In the genomic region with DNA sequence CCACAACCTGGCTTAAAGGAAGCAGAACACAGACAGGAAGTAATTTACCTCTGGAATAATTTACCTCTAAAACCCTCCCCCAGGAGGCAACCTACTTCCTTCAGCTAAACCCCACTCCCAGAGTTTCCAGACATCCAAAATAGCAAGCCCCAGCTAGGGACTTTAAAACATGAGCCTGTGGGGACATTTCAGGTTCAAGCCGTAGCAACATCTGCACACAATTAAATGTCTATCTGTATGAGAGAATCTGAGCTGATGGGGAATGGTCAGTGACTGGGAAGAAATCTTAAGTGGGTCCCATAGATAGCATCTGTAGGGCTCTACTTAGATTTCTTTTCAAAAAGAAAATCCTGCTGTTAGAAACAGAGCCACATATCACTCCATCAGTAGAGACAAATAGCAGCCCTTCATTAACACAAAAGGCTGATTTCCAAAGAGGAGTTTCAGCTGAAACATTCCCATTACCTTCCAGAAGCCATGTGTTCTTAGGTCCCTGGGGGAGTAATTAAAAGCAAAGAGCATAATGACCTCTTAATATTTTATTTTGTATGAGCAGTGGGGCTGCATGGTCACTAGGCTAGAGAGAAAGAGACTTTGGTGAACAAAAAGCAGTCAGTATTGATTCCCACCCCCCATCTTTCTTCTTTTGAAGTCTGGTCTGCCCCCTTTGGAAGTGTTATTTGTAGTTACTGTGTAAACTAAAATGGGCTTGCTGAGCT, we compare ENCODE assay signal across 17 mouse cellular contexts.
DNase-seq lines count a peak whose midpoint lies in the region; ATAC-seq and TF ChIP-seq lines count a peak whose summit lies in the region.
"Had no signal": no experiment of that assay in that cellular context is flagged by ENCODE, and none has a peak within 500 bp of the region (broad histone marks: within the 10 kb centered on the region; RNA-seq: fewer than 3 reads in every experiment).

No protein-coding gene starts in this region.

- no peak for TF ChIP-seq CTCF in lung, postnatal 0 days (IDR thresholded peaks at IDR 0.05)

- no peak for DNase-seq in hindbrain, embryonic 10.5 days (ENCODE audit: low spot score)
- DNase-seq in hindbrain, embryonic 11.5 days (ENCODE audit: low spot score): no peak
- DNase-seq in MN1 (ENCODE audit: low spot score): peak; percentile 65
- DNase-seq in embryo, embryonic 10.5 days (ENCODE audit: low spot score): peak; percentile 44
- no peak for DNase-seq in limb, embryonic 11.5 days (ENCODE audit: low spot score)
- DNase-seq in lung, postnatal 0 days (ENCODE audit: low spot score): no peak
- DNase-seq in frontal cortex, postnatal 36 days (ENCODE audit: low spot score in 2 of 2): no peak
- DNase-seq: adrenal gland, postnatal 36 days; cerebellum, adult 8-10 months; layer of hippocampus, postnatal 36 days; lung, postnatal 10 days; spleen, adult 18-20 months had no signal

- TF ChIP-seq EP300 in lung, postnatal 0 days (IDR thresholded peaks at IDR 0.05): no peak

- H3K4me1 ChIP-seq in hindbrain, embryonic 10.5 days (replicated peaks): peaks cover 8% of the 10 kb centered on the region
- no peaks in the 10 kb centered on the region for H3K4me1 ChIP-seq in hindbrain, embryonic 11.5 days (replicated peaks; ENCODE audit: control insufficient read depth, insufficient read depth, low read length)
- H3K4me1 ChIP-seq in limb, embryonic 11.5 days (ENCODE audit: control insufficient read depth, insufficient read depth, low read length): no peaks in the 10 kb centered on the region
- H3K4me1 ChIP-seq in lung, postnatal 0 days (ENCODE audit: insufficient read depth, low read depth, low read length): 0 out of 2 replicates have a peak, but pooled peaks cover under 1% of the 10 kb centered on the region
- H3K4me1 ChIP-seq: intestine, embryonic 15.5 days had no signal

- H3K9ac ChIP-seq in hindbrain, embryonic 11.5 days (ENCODE audit: low read depth, low read length): no peak overlapping the region
- H3K9ac ChIP-seq in limb, embryonic 11.5 days (ENCODE audit: low read length): no peak overlapping the region
- no peak overlapping the region for H3K9ac ChIP-seq in lung, postnatal 0 days (replicated peaks; ENCODE audit: low read depth)
- H3K9ac ChIP-seq: heart, embryonic 12.5 days; intestine, embryonic 15.5 days; liver, embryonic 14.5 days; stomach, embryonic 15.5 days had no signal

- no peak for ATAC-seq in hindbrain, embryonic 11.5 days (ENCODE audit: low FRiP score)
- ATAC-seq in limb, embryonic 11.5 days (ENCODE audit: insufficient number of reproducible peaks, low FRiP score, low TSS enrichment, low read depth): no peak
- ATAC-seq in lung, postnatal 0 days: no peak
- ATAC-seq: intestine, embryonic 15.5 days had no signal

- no peaks in the 10 kb centered on the region for H3K9me3 ChIP-seq in hindbrain, embryonic 10.5 days
- H3K9me3 ChIP-seq in hindbrain, embryonic 11.5 days (ENCODE audit: control insufficient read depth, low read length): no peaks in the 10 kb centered on the region
- H3K9me3 ChIP-seq in limb, embryonic 11.5 days (ENCODE audit: control insufficient read depth, low read length): no peaks in the 10 kb centered on the region
- H3K9me3 ChIP-seq in lung, postnatal 0 days (ENCODE audit: low read length): no peaks in the 10 kb centered on the region
- H3K9me3 ChIP-seq: heart, embryonic 12.5 days; intestine, embryonic 15.5 days; stomach, embryonic 15.5 days had no signal

- 58% methylated on average over 1 of the region's 1 CpGs for WGBS in hindbrain, embryonic 10.5 days
- WGBS in hindbrain, embryonic 11.5 days: 37% methylated on average over 1 of the region's 1 CpGs
- 20% methylated on average over 1 of the region's 1 CpGs for WGBS in limb, embryonic 11.5 days
- WGBS in lung, postnatal 0 days: 63% methylated on average over 1 of the region's 1 CpGs

- peak overlapping the region; percentile 26; the same call in 1 of the 2 replicates for H3K27ac ChIP-seq in hindbrain, embryonic 10.5 days
- no peak overlapping the region for H3K27ac ChIP-seq in hindbrain, embryonic 11.5 days (ENCODE audit: low read depth, low read length)
- H3K27ac ChIP-seq in limb, embryonic 11.5 days (replicated peaks; ENCODE audit: low read depth, low read length): peak overlapping the region; percentile 40; the same call in 1 of the 2 replicates
- no peak overlapping the region for H3K27ac ChIP-seq in lung, postnatal 0 days (ENCODE audit: low read length)
- H3K27ac ChIP-seq: intestine, embryonic 15.5 days; liver, embryonic 14.5 days; stomach, embryonic 15.5 days had no signal

- peaks cover 62% of the 10 kb centered on the region for H3K36me3 ChIP-seq in hindbrain, embryonic 10.5 days
- H3K36me3 ChIP-seq in hindbrain, embryonic 11.5 days (ENCODE audit: control insufficient read depth, insufficient read depth, low read length): 0 out of 2 replicates have a peak, but pooled peaks cover 2% of the 10 kb centered on the region
- H3K36me3 ChIP-seq in limb, embryonic 11.5 days (ENCODE audit: control insufficient read depth, insufficient read depth, low read length): peaks cover 4% of the 10 kb centered on the region; the same call in 1 of the 2 replicates
- H3K36me3 ChIP-seq in lung, postnatal 0 days (ENCODE audit: insufficient read depth, low read length): no peaks in the 10 kb centered on the region
- H3K36me3 ChIP-seq: intestine, embryonic 15.5 days; stomach, embryonic 15.5 days had no signal

- H3K27me3 ChIP-seq in hindbrain, embryonic 10.5 days (ENCODE audit: insufficient read depth, poor library complexity, severe bottlenecking): no peaks in the 10 kb centered on the region
- no peaks in the 10 kb centered on the region for H3K27me3 ChIP-seq in hindbrain, embryonic 11.5 days (ENCODE audit: control insufficient read depth, insufficient read depth, low read length)
- no peaks in the 10 kb centered on the region for H3K27me3 ChIP-seq in limb, embryonic 11.5 days (ENCODE audit: control insufficient read depth, insufficient read depth, low read length)
- H3K27me3 ChIP-seq in lung, postnatal 0 days (replicated peaks; ENCODE audit: insufficient read depth, low read length): no peaks in the 10 kb centered on the region
- H3K27me3 ChIP-seq: heart, embryonic 12.5 days; intestine, embryonic 15.5 days; stomach, embryonic 15.5 days had no signal

- H3K4me2 ChIP-seq in hindbrain, embryonic 11.5 days (replicated peaks; ENCODE audit: low read depth, low read length): no peak overlapping the region
- H3K4me2 ChIP-seq in limb, embryonic 11.5 days (ENCODE audit: low read depth, severe bottlenecking): no peak overlapping the region
- H3K4me2 ChIP-seq in lung, postnatal 0 days (replicated peaks; ENCODE audit: low read depth, low read length): no peak overlapping the region
- H3K4me2 ChIP-seq: heart, embryonic 12.5 days; intestine, embryonic 15.5 days; stomach, embryonic 15.5 days had no signal

- H3K4me3 ChIP-seq in hindbrain, embryonic 10.5 days: no peak overlapping the region
- H3K4me3 ChIP-seq in hindbrain, embryonic 11.5 days (ENCODE audit: low read depth, low read length): no peak overlapping the region
- H3K4me3 ChIP-seq in limb, embryonic 11.5 days (ENCODE audit: low read depth, low read length): no peak overlapping the region
- no peak overlapping the region for H3K4me3 ChIP-seq in lung, postnatal 0 days (ENCODE audit: low read depth, low read length)
- H3K4me3 ChIP-seq: heart, embryonic 12.5 days; intestine, embryonic 15.5 days; myocyte; stomach, embryonic 15.5 days had no signal

Comparison
In these comparisons a context has a peak if more than half of its experiments do, and no peak if none do; other contexts are left out.
1. H3K27ac ChIP-seq: peak in hindbrain, embryonic 10.5 days (single experiment) and limb, embryonic 11.5 days (single experiment); none in hindbrain, embryonic 11.5 days (single experiment) and lung, postnatal 0 days (single experiment).
2. DNase-seq: peak in MN1 (single experiment) and embryo, embryonic 10.5 days (single experiment); none in hindbrain, embryonic 10.5 days (single experiment), hindbrain, embryonic 11.5 days (single experiment), limb, embryonic 11.5 days (single experiment), lung, postnatal 0 days (single experiment) and frontal cortex, postnatal 36 days (0 of 2).